Mouse (Mus musculus) CD4-positive helper T cell, adult 2 months (primary cell): ENCODE measurements around the gene Gfy.
"Not testable (repeated sequence)": the region's sequence is repeated elsewhere in the genome, so short reads cannot be mapped to it uniquely, and the experiment has no call there.

Source experiments
- DNase-seq: peaks from one replicate; pipeline ENCODE4 v3.0.0-alpha.2; 2012; ENCODE audit warnings: low read depth, missing footprints, low spot score

Gfy gene

GRCm38 (mm10) chr7:45167761-45168445, 11.5 kb downstream of the Gfy start:
- no peak for DNase-seq

DNA sequence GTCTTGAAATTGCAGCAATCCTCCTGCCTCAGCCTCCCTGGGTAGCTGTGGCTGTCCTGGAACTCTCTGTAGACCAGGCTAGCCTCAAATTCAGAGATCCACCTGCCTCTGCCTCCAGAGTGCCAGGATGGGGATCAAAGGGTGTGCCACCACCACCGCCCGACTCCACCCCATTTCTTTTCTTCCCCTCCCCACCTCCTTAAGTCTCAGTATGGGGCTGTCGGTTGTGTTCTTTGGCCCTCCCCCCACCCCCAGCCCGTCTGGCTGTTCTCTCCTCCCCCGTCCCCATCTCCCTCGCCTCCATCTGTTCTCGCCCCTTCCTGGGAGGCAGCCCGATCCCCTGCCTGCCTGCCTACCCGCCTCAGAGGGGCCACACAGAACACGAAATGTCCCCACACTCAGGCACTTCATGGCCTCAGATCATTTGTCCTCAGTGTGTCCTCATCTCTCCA, 12.4 kb downstream of the Gfy start:
- no peak for DNase-seq

- no peak for DNase-seq
These were observed 13.7 kb downstream of the Gfy start for GRCm38 (mm10) chr7:45165701-45166100.

GRCm38 (mm10) chr7:45164833-45165232, 14.5 kb downstream of the Gfy start:
- no peak for DNase-seq

DNA sequence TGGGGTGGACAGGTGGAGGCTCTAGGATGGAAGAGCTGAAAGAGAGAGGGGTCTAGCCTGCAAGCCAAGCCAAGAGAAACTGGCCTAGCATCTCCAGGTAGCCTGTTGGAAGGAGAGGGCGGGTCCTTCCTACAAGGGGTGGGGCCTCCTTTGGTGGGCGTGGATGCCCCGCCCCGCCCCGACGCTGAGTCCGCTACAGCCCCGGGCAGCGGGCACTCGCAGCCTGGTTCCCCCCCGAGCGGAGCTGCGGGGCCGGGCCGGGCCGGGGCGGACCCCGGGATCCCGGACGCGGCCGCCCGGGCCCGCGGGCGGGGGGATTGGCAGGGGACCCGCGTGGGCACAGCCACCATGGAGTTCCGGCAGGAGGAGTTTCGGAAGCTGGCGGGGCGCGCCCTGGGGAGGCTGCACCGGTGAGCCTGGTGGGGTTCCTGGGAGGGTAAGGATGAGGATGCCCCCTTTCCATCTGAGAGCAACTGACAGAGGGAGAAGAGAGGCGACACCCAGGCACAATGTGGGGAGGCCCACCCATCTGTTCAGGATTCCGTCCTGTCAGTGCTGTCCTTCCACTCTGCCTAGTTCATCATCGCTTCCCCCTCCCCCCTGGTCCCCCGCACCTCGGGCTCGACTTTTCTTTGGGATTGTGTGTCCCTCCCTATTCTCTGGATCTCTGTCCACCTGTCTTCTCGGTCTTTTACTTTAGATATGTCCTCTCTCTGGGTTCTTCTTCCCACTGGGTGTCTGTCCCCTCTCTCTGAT, 15.5 kb downstream of the Gfy start, which contains the start of gene Slc17a7:
Gene Slc17a7 (plus strand): TSS at position 215 of the 756 bp plus-strand sequence.
- DNase-seq = peak; percentile 64

GRCm38 (mm10) chr7:45162996-45163615, 16.3 kb downstream of the Gfy start:
- DNase-seq = no peak

- no peak for DNase-seq
These were observed 16.8 kb downstream of the Gfy start for GRCm38 (mm10) chr7:45162551-45162950.

GRCm38 (mm10) chr7:45161612-45162473, 17.5 kb downstream of the Gfy start:
- peak; percentile 88 for DNase-seq

DNA sequence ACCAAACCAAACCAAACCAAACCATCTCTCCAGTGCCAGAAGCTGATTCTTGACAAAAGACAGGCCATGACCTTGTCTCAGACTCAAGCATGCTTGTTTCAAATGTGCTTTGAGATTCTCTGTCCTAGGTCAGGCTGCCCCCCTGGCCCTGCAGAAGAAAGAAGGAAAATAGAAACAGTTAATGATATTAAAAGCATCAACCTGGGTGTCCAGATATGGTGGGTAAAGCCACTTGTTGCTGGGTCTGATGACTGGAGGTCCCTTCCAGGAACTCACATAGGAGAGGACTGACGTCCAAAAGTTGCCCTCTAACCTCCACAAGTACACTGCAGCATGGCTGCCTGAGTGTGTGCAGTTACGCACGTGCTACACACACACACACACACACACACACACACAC, 18.5 kb downstream of the Gfy start:
- DNase-seq = no peak

- no peak for DNase-seq
These were observed 19.0 kb downstream of the Gfy start for GRCm38 (mm10) chr7:45160316-45160800.

DNA sequence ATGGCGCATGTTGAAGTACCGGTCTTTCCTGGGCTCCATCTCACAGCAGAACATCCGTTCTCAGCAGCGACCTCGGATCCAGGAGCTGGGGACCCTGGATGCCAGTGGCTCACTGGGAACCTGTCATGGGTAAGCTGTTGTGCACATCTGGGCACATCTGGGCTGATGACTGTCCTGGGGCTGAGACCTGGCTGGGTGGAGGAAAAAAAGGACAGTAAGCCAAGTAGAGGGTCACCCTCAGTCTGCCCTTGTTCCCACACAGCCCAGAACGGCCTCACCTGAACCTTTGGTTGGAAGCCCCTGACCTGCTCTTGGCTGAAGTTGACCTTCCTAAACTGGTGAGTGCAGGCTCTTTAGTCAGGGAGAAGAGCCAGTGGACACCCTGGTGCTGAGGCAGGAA, 20.4 kb downstream of the Gfy start:
- no peak for DNase-seq

- no peak for DNase-seq
These were observed 21.9 kb downstream of the Gfy start for GRCm38 (mm10) chr7:45157459-45157858.

DNA sequence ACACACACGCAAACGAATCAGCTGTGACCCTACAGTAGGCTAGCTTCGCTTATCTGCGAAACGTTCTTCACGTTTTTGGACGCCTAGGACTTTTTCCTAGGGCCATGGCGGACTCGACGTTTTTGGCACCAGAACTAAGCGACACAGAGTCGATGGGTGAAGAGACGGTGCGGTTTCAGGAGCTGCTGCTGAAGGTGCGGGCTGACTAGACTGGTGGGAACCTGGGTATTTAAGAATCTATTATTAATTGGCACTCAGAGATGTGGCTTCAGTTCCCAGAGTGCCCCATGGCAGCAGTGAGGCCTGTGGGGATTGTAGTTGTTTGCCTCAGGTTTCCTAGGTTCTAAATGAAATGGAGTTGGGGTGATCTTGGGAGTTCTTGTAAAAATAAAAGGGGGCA, 23.2 kb downstream of the Gfy start:
- no peak for DNase-seq

DNA sequence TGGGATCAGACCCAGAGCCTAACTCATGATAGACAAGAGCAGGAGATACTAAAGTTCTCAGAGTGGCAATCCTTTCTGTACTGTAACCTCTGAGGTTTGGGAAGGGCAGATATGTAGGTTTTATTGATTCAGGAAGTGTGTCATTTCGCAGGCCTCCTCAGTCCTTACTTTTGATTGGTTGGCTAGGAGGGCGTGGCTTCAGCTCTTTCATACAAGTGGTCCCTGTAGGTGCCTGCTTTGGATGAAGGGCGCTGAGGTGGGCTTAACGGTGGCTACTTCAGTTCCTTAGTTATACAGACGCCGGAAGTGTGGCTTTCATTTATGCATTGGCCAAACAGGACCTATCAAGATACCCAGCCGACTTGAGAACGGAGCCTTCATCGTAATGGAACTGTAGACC, 23.8 kb downstream of the Gfy start:
- DNase-seq = no peak

DNA sequence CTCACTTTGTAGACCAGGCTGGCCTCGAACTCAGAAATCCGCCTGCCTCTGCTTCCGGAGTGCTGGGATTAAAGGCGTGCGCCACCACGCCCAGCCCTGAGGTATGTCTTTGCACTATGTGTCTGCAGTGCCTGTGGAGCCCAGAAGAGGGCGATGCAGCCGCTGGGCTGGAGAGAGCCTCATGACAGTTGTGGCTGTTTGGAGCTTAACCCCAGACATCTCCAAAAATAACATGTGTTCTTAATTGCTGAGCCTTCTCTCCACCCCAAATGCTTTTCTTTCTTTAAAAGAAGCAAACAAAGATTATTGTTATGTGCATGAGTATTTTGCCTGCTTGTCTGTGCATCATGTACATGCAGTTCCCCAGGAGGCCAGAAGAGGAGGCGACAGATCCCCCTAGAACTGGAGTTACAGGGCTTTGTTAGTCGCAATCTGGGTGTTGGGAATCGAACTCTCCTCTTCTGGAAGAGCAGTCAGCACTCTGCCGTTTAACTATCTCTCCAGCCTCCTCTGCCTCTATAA, 24.3 kb downstream of the Gfy start:
- DNase-seq = peak; percentile 68

- peak; percentile 97 for DNase-seq
These were observed 25.0 kb downstream of the Gfy start, which contains the start of the genes Pih1d1 and Aldh16a1 for GRCm38 (mm10) chr7:45154096-45154992. Gene Pih1d1 (plus strand): TSS chr7:45154303. Gene Aldh16a1 (minus strand): TSS chr7:45154584.

DNA sequence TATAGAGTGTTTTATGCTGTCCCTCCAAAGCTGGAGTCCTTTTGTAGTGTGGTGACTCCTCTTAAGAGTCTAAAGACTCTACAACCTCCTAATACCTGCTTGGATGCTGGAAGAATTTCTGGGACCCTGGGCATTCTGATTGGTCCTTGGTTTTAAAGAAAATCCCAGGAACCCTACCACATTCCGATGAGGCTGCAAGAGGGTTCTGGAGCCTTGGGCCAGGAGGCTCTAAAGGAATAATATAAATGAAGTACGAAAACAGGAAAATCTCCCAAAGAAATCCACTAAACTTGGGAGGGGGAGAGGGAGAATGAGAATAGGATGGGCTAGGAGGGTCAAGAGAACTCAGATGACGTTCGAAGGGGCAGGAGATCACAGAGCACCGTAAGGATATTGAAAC, 25.8 kb downstream of the Gfy start:
- DNase-seq = no peak

- not testable (repeated sequence) for DNase-seq
These were observed 26.3 kb downstream of the Gfy start for GRCm38 (mm10) chr7:45153052-45153451.

DNA sequence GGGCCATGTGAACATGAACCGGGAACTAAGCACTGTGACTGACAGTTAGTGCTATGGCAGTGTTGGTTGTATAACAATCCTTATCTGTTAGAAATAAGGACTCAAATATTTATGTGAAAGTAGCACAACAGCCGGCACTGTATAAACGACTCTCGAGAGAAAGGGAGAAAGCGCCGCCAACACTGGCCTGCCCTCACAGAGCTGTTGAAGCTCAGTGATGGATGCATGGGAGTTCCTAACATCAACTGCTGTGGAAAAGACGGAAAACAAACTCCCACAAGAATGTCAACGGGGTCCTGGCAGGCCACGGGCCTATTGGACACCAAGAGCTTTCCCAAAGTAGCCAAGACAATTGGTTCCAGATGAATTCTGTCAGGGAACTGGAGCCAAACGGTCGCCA, 28.1 kb downstream of the Gfy start:
- DNase-seq = no peak

- no peak for DNase-seq
These were observed 29.0 kb downstream of the Gfy start for GRCm38 (mm10) chr7:45150321-45150720.
